Mouse (Mus musculus) adrenal gland, adult 2 months (tissue): ENCODE results near the gene Artn. TPM values are rescaled to one million over a fixed set of nuclear protein-coding genes. Genes with fewer than 3 reads are reported as not detected.
A peak's percentile ranks its signal among the peaks of the same experiment; 100 is the strongest.

ENCODE experiments used
- DNase-seq: peaks from one replicate; pipeline ENCODE4 v3.0.0; 2021
- polyA plus RNA-seq: library from polyadenylated mRNA; depleted of rRNA; stranded (reverse); fragments of >200 nt; gene quantifications from 2 replicates; pipeline ENCODE4 v1.2.3, GENCODE M21; 2012
- total RNA-seq, 2 experiments: library from RNA; stranded (reverse); gene quantifications; 2 replicates each; pipeline ENCODE4 v1.2.3; 2021

Gene Artn
- total and polyA plus RNA-seq, 3 experiments, result 0.41 to 0.43 TPM; not detected in 1

DNA sequence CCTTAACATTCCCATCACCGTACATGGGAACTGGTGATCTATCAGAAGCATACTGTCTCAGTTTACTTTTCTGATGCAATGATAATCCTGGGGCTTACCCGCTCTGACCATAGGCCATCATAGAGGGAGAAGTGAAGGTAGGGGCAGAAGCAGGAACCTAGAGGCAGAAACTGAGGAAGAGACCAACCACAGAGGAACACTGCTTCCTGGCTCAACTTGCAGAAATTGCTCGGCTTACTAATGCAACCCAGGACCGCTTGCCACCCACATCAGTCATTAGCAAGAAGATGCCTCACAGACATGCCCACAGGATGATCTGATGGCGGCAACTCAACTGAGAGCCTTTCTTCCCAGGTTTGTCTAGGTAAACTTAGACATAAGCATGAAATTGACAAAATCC, 10.8 kb downstream of the Artn start:
- no peak for DNase-seq

DNA sequence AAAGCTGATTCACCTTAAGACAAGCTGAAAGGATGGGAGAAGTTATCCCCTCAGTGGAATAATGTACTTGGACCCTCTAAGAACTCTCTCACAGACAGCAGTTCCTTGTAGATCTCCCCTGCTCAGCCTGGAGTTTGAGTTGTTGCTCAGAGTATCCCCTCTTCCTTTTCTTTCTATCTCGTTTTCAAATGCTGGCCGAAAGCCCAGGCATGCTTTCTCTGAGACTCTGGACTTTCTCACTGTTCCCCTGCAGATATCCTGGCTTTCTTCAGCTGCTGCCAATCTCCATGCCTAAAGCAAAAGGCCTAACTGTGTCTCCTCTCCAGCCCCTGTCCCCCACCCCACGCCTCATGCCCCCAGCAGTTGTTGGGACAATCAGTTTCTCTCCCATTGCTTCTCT, 11.3 kb downstream of the Artn start:
- DNase-seq, result no peak

DNA sequence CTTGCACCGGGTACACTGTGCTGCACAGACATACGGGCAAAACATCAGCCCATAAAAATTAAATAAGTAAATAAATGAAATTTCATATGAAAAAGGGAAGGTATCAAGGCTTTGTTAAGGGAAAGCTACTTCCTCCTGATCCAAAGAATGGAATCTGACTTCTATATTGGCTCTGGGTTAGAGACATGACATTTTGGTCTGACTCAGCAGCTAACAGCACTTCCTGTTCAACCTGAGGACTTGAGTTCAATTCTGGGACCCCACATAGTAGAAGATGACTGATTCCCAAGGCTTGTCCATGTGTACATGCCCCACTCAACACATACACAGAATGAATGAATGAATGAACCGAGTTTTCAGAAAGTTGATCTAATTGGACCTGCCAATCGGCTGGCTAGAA, 11.7 kb downstream of the Artn start:
- no peak for DNase-seq

DNA sequence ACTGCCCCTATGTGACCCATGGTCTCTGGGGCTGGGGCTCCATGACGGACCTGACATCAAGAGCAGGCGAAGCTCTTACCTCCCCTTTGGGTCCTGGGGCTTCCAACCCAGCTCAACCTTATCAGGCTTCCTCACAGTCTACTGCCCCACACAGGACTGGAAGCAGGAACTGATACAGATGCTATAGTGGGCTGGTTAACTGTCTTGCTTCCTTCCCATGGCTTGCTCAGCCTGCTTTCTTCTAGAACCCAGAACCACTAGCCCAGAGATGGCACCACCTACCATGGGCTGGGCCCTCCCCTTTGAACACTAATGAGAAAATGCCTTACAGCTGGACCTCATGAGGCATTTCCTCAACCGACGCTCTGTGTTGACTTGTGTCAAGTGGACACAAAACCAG, 12.2 kb downstream of the Artn start:
- no peak for DNase-seq

DNA sequence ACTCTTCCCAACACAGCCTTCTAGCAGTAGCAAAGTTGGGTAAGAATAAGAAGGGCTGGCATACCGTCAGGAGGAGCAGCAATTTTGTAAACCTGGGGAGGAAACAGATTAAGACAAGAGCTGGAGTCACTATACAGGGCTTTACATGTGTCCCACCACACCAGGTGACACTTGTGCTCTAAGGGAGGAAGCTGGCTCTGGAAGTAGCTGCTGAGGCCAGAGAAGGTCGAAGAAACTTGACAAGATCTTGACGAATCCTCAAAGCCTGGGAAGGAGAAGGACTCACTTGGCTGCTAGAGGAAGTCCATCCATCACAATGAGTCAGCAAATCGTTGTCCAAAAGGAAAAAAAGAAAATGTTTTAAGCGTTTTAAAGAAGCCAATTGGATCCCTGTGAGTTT, 13.2 kb downstream of the Artn start:
- no peak for DNase-seq

DNA sequence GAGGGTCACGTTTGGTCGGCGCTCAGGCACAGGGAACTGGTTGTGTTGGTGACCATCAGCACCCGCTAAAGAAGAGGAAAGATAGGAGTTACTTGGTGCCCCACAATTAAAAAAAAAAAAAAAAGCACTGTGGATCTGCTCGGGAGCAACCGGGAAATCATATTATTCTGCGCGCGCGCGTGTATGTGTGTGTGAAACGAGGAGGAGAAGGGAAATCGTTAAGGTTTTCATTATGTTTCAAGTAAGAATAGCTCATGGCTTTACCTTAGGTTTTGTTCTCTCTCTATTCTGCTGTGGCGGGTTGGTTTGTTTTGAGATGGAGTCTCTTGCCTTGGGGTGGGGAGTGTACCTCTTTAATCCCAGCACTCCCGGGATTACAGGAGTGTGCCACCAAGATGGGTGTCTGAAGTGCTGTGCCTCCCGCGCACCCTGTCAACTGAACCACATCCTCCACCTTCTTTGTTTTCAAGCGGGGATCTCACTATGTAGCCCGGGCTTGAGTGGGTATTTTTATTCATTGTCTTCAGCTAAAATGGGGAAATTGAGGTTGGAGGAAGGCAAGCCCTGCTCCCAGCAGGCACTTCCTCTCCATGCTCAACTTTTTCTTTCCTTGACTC, 14.0 kb downstream of the Artn start:
- no peak for DNase-seq

DNA sequence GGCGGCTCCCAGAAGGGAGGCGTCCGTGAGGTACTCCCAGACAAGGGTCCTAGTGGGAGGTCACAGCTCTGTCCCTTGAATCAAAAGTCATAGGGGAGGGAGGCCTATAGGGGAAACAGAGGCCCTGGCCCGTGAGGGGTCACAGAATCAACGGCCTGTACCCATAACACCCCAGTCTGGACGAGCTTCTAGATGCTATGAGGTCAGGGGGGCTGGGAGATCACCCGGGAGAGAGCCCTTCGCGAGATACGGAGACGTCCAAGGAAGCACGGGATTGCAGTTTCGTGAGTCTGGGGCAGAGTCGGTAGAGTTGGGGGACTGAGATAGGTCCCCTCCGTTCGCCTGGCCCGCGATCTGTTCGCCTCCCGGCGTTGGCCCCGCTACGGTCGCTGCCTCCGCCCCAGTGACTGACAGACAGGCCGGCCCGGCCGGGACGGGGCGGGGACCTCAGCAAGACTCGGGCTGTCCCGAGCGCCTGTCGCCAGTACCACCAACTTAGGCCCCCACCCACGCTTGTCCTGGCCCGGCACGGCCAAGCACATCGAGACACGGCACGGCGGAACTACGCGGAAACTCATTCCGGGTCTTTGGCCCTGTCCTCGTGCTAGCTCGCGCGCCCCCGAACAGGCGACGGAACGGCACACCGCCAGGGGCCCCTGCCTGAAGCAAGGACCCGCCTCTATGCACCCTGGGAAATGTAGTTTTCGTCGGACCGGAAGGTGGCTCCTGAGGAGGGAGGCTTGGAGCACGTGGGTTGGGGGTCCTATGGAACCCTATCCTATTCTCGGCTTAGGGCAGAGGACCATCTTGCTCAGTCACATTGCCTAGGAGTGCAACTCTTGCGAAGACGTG, 14.7 kb downstream of the Artn start, which contains the start of gene Ipo13:
Gene Ipo13 (minus strand): TSS at position 409 of the 852 bp plus-strand sequence.
- peak; percentile 97 for DNase-seq

DNA sequence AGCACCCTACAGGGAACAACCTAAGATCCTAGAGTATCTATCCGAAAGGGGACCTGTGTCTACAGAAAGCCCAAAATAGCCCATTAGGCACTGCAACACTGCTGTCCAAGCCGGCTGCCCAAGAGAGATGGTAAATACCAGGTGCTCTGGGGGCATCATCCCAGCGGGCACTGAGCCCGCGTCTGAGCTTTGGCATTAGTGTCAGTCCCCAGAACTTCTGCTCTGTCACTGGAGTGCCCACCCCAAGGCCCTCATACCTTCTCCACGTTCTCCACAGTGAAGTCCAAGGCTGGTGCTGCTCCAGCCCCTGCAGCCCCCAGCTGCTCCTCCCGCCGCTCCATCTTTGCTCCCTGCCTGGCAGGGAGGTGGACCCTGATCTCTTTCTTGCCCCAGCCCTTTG, 15.5 kb downstream of the Artn start:
- no peak for DNase-seq

DNA sequence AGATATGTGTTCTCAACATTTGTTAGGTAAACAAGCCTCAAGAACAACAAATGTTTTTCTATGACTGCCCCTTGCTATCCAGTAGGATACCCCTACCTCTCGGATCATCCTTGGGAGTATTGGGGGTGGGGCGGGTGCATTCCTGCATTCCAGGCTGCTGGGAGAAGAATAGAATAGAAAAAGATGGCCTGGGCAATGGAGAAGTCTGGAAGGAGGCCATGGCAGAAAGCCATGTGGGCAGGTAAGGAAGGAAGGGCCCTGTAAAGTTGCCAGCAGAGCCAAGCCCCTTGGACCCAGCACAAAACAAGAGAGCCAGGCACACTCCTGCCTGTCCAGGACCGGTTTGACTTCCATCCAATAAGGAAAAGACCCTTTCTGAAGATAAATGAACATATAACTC, 16.1 kb downstream of the Artn start:
- DNase-seq, result no peak

DNA sequence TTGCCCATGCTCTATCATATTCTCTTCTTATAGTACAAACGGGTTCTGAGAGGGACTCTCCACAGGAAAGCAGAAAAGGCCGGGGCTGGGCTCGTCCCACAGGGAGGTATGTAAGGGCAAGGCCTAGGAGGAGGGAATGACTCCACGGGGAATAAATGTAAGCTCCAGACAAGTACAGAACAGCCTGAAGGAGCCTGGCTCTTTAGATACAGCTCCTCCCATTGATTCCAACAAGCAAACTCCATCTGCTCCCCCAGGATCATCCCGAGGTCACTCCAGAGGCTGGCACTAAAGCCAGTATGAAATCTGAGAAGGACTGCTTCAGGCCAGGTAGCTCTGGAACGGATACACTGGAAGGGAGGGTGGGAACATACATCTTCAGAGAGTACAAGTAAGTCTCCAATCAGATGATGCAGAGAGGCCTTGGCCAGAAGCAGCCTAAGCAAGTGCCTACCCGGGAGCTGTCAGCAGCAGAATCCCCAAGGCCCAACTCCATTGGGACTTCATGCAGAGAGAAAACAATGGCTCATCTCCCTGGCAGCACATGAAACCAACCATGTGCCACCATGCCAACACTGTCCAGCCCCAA, 16.8 kb downstream of the Artn start:
- no peak for DNase-seq

DNA sequence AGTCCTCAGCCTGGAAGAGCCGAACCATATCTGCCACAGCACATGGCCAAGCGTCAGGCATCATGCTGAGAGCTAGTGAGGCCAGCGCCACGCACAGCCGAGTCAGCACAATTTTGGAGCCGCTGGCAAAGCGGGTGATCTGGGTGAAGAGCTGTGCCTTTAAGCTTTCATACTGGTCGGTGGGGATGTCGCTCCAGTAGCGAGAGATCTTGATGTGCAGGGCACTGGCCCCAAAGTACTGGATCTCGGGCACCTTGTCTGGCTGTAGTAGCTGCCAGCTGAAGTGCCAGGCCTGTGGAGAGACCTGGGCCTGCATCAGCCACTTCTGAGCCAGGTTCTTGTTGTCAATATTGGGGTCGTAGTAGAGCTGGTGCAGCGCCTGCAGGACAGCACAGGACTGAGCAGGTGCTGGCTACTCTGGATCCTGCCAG, 17.4 kb downstream of the Artn start:
- no peak for DNase-seq

DNA sequence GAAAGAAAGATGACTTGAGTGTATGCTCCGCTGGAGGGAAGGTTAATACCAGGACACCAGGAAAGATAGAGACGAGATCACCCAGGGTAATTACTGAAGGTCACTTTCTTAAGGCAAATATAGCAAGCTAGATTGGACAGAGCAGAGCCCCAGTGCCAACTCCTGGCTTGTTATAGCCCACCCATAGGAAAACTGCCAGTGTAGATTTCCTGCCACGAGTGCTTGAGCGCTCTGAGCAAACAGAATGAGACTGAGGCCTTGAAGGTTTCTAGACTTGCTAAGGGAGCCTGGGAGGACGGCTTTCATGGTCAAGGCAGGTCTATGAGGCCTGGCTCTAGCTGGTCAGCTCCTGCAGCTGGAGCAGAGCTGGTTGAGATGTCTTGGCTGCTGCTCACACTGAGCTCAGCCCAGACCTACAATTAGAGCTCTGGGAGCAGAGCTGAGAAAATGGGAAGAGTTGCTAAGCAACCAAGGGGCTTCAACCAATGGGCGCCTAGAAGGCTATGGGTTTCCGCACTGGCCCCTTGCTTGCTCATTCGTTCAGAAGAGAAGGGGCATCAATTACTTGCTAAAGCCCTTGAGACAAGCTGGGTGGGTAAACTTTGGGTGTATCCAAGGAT, 20.6 kb downstream of the Artn start:
- no peak for DNase-seq

DNA sequence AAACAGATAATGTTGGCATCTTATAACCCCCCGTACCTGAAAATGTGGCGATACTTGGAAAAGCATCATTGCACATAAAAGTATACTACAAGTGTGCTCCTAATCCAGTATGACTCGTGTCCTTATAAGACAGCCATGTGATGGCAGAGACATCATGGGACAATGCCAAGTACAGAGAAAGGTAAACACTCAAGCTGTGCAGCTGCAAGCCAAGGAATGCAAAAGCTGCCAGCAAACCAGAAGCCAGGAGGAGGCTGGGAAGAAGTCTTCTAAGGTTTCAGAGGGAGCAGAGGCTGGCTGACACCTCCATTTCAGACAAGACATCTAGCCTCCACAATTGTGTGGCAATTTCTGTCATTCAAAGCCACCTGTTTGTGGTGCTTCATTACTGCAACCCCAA, 23.4 kb downstream of the Artn start:
- DNase-seq, result no peak

DNA sequence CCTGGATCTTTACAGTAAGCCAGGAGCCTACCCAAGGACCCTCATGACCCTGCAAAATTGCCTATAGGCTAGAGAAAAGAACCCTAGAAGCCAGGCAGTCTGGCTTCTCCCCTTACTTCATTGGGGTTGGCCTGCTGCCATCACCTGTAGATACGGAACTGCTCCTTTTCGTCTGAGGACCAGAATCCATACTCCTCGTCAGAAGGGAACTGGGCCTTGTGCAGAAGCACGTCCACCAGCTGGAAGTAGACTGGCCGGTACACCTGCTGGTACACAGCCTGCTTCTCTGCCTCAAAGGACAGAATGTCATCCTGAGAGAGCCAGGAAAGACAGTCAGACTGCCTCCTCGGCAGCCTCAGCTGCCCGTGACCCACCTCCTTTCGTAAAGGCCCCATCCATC, 24.8 kb downstream of the Artn start:
- DNase-seq, result no peak

DNA sequence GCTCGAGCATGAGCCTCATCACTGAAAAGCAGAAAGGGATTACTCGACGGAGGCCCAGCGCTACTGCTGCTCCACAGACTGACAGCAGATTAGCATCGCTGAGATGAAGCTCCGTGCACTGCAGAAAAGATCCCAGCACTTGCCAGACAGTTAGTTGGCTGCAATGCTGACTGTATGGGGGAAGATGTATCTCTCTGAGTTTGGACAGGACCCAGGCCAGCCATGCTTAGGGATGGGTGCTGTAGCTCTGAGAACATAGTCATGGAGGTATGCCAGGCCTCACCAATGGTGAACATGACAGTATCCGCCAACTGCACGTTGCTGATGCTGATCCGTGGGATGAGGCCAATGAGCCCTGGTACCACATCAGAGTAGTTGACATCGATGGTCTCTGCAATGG, 25.5 kb downstream of the Artn start:
- DNase-seq, result no peak

DNA sequence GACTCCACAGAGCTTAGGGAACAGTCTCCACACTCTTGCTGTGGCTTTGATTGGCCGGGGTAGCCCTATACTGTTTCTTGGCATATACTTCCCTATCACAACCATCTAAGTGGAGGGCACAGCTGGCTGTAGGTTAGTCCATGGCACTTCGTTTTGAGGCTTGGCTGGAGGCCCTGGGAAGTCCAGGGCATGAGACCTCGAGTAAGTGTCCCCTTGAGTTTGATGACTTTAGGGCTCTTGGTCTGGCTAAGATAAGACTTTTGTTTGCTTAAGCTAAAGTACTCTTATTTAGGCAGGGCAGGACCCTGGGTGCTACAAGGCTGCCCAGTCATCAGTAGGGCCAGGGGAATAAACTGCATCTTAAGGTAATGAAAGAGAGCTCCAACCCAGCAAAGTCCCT, 31.5 kb downstream of the Artn start:
- no peak for DNase-seq

DNA sequence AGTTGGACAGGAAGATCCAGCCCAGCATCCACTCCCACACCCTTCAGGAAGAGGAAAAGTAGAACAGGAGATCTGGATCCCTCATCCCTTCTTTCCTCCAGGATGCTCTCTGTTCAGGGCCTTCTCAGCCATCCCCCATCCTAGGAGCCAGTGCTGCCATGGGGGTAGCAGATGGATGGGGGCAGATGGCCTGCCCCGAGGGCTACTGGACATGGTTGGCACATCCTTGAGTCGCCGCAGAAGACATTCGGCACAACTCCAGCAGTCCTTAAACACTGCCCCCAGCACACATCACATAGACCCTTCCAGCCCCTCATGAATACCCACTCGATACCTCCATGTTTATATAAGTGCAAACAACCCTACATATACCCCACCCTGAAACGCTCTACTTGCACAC, 33.5 kb downstream of the Artn start:
- no peak for DNase-seq

DNA sequence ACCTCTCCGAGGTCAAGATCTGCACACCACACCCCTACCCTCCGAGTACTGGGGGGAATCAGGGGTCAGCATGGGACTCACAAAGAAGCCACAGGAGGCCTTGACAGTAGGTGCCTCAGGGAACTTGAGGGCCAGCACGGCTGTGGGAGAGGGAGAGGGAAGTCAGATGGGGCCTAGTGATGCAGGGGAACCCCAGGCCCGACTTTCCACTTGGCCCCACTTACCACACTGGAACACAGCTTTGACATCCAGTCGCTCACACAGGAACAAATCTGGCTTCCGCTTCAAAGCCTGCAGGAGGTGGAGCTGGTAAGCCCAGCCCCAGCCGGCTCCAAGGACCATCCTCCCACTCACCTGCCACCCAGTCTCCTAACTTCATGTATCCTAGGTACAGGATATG, 34.2 kb downstream of the Artn start:
- DNase-seq, result no peak

DNA sequence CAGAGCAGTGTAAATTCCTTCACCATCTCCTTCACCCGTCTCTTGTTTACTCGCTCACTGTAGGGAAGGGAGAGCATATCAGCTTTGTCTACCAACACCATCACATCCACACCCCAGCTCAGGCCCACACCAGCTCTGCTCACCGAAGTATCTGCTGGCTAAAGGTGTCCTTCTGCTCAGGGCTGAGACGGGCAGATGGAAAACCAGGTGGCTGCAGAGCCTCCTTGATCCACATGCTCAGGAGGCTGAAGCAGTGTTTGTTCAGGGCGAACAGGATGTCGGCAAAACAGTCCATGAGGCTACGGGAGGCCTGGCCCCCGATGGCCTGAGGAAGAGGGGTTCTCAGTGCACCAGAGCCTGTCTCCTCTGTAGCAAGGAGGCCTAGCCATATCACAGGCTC, 35.0 kb downstream of the Artn start:
- no peak for DNase-seq

DNA sequence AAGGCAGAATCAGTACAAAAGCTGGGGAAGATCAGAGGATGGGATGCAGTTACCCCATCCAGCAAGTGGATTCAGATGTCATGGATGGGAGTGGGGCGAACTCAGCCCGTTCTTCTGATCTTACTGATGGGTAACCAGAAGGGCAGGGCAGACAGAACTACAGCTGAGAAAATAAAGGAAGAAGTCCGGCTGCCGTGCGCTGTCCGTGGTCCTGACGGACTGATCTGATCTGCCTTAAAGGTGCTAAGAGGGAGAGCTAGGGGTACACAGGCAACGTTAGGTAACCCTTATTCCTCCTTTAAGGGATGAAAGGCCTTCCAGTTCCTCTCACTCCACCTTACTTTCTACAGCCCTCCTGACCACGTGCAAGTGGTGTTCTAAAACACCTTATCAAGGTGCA, 36.2 kb downstream of the Artn start:
- DNase-seq, result peak; percentile 61

DNA sequence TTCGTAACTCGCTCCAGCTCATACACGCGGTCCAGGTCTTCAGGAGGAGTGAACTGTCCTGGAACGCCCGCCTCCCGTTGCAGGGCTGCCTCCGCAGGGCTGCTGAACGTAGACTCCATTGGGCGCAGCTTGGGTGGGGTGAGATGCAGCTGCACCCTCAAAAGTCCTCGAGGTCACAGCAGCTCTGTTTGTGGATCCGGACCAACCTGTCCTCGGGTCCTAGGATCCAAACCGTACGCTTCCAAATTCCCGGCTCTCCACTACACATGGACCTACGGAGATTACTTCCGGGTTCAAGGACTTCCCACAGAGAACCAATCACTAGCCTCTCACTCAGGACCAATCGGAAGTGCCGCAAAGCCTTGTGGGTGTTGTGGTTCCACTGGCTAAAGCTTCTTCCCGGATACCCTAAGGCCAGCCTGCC, 37.8 kb downstream of the Artn start, which contains the start of gene Dph2:
Gene Dph2 (minus strand): TSS at position 295 of the 424 bp plus-strand sequence.
- DNase-seq, result peak; percentile 90

DNA sequence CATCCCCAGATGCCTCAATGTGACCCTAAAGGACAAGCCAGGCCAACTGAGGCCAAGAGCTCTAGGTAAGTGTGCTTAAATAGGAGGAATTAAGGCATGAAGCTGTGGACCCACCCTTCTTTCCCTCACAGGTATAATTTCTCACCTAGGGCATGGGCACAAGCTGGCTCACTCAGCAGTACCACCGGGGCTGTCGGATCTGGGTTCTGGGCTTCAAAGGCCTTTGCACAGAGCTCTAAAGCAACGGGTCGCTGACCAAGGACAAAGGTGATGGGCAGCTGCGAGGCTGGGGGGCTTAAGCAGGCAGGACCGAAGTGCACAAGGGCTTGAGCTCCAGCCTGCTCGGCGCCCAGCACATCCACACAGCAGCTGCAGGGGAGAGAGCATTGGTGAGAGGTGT, 38.8 kb downstream of the Artn start:
- no peak for DNase-seq

DNA sequence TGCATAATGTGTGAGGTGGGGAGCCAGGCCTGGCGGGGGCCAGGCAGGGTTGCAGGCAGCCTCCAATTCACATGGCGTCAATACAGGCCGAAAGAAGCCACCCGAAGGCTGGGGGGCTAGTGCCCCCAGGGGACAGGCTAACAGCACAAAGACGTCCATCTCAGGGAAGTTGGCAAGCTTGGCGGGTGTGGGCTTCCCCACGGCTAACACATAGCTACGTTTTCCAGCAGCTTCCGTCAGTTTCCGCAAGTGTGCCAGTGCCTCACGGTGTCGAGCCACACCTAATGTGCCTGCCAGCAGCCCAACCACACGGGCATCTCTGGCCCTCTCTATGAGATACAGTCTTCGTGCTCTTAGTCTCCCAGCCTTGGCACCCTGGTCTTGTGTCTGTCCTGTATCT, 39.5 kb downstream of the Artn start:
- no peak for DNase-seq
